Mouse (Mus musculus) testis, adult 2 months (tissue): ENCODE data around the gene Rab3gap1.

Experiments used
- CTCF ChIP-seq: fragments of 200-500 bp; IDR thresholded peaks from 2 replicates; pipeline ENCODE4 v1.5.1; 2012; ENCODE audit warnings: low read depth, mild to moderate bottlenecking, inconsistent platforms, low read length, moderate library complexity; ENCODE audit not compliant: control insufficient read depth, insufficient read depth, insufficient replicate concordance
- POLR2A ChIP-seq: fragments of 200-500 bp; IDR thresholded peaks from 2 replicates; pipeline ENCODE4 v1.6.1; 2012; ENCODE audit warnings: low read depth, mild to moderate bottlenecking, inconsistent platforms, low read length, moderate library complexity; ENCODE audit not compliant: control insufficient read depth

GRCm38 (mm10) chr1:127946615-127947249, 78.2 kb downstream of the Rab3gap1 start:
- TF ChIP-seq CTCF (no peak), POLR2A (no peak)
